Mouse (Mus musculus) thymus, adult 18-20 months (tissue): ENCODE results near the gene Gm2974.
"Not testable (repeated sequence)": the region's sequence is repeated elsewhere in the genome, so short reads cannot be mapped to it uniquely, and the experiment has no call there.

Experiments
- DNase-seq, 2 experiments: peaks; one replicate each; pipeline ENCODE4 v3.0.0; 2022; ENCODE audit warnings: mixed read lengths in 2 of 2

Gene Gm2974

GRCm38 (mm10) chr14:4182491-4183210 is at the start of gene Gm2974:
Gm2974 (plus strand) TSS chr14:4182576.
- not testable (repeated sequence) for DNase-seq

GRCm38 (mm10) chr14:4141646-4142045 is 40.7 kb upstream of the Gm2974 start:
- not testable (repeated sequence) for DNase-seq

- DNase-seq, result not testable (repeated sequence)
Observed at GRCm38 (mm10) chr14:4164730-4165129, 17.6 kb upstream of the Gm2974 start, which contains the start of gene Gm3127. Gm3127 (plus strand) TSS chr14:4165030.

GRCm38 (mm10) chr14:4182030-4182429 is 346 bp upstream of the Gm2974 start:
- DNase-seq, result not testable (repeated sequence)

GRCm38 (mm10) chr14:4183375-4183774 is 999 bp downstream of the Gm2974 start:
- DNase-seq, result not testable (repeated sequence)

- DNase-seq, result not testable (repeated sequence)
Observed at GRCm38 (mm10) chr14:4249331-4249730, 67.0 kb downstream of the Gm2974 start, which contains the start of gene Gm3138. Gm3138 (plus strand) TSS chr14:4249631.
